Mouse (Mus musculus) heart, postnatal 0 days (tissue): ENCODE data around the gene Lrrc8c. TPM values are rescaled to one million over a fixed set of nuclear protein-coding genes. Genes with fewer than 3 reads are reported as not detected.

Experiments
- ATAC-seq: fragments of 200-750 bp; cut with Nextera tagmentation; 2 replicates; pipeline ENCODE4 v1.8.0; 2017; ENCODE audit warnings: low read depth, moderate number of reproducible peaks, moderate library complexity; ENCODE audit not compliant: insufficient read depth
- DNase-seq: peaks from one replicate; pipeline ENCODE4 v3.0.0-alpha.2; 2016; ENCODE audit warnings: low spot score
- H3K27ac ChIP-seq: fragments of 300-500 bp; sonication (generic); 2 replicates; pipeline ENCODE4 v1.5.1; 2014; ENCODE audit warnings: low read depth, mild to moderate bottlenecking
- H3K27me3 ChIP-seq: fragments of 300-500 bp; sonication (generic); 2 replicates; pipeline ENCODE4 v1.6.1; 2014; ENCODE audit warnings: low read length, mixed read lengths; ENCODE audit not compliant: control insufficient read depth, insufficient read depth
- H3K36me3 ChIP-seq: fragments of 300-500 bp; sonication (generic); replicated peaks from 2 replicates; pipeline ENCODE4 v1.6.1; 2014; ENCODE audit warnings: low read length, mixed read lengths; ENCODE audit not compliant: control insufficient read depth, insufficient read depth
- H3K4me1 ChIP-seq: fragments of 300-500 bp; sonication (generic); 2 replicates; pipeline ENCODE4 v1.6.1; 2014; ENCODE audit warnings: antibody characterized with exemption; ENCODE audit not compliant: control insufficient read depth, insufficient read depth
- H3K4me2 ChIP-seq: fragments of 300-500 bp; sonication (generic); 2 replicates; pipeline ENCODE4 v1.6.1; 2014; ENCODE audit warnings: low read depth, mild to moderate bottlenecking, low read length, moderate library complexity
- H3K4me3 ChIP-seq: fragments of 300-500 bp; sonication (generic); 2 replicates; pipeline ENCODE4 v1.5.1; 2014; ENCODE audit warnings: low read depth, low read length
- H3K9ac ChIP-seq: fragments of 300-500 bp; sonication (generic); replicated peaks from 2 replicates; pipeline ENCODE4 v1.6.1; 2014; ENCODE audit warnings: low read depth, low read length, mixed read lengths
- H3K9me3 ChIP-seq: fragments of 300-500 bp; sonication (generic); replicated peaks from 2 replicates; pipeline ENCODE4 v1.6.1; 2016; ENCODE audit warnings: low read length; ENCODE audit not compliant: control insufficient read depth
- CTCF ChIP-seq: IDR thresholded peaks from 2 replicates; pipeline ENCODE4 v1.5.1; 2016; ENCODE audit warnings: antibody characterized with exemption, control low read depth, low read depth
- EP300 ChIP-seq: IDR thresholded peaks from 2 replicates; pipeline ENCODE4 v1.6.1; 2016; ENCODE audit warnings: antibody characterized with exemption, low read depth
- WGBS: fragments of 180-500 bp; shearing (Covaris S2); extraction: QIAGEN DNeasy Blood & Tissue Kit; methylation state at CpG from one replicate; pipeline ENCODE4 v1.1.7; 2014; 5-methylcytosine and 5-hydroxymethylcytosine counted together
- polyA plus RNA-seq: library from polyadenylated mRNA; unstranded; fragments of >200 nt; fragmentation: Nextera tagmentation; extraction: Ambion mirVana; gene quantifications from 2 replicates; pipeline ENCODE4 v1.2.1, GENCODE M21; 2015
- total RNA-seq: library from RNA; depleted of rRNA; stranded (reverse); fragments of >200 nt; gene quantifications from 2 replicates; pipeline ENCODE4 v1.2.3, GENCODE M21; 2014; ENCODE audit warnings: low replicate concordance

Lrrc8c gene
- total and polyA plus RNA-seq, 2 experiments from 2014 or later: 5.0 to 14.9 TPM

DNA sequence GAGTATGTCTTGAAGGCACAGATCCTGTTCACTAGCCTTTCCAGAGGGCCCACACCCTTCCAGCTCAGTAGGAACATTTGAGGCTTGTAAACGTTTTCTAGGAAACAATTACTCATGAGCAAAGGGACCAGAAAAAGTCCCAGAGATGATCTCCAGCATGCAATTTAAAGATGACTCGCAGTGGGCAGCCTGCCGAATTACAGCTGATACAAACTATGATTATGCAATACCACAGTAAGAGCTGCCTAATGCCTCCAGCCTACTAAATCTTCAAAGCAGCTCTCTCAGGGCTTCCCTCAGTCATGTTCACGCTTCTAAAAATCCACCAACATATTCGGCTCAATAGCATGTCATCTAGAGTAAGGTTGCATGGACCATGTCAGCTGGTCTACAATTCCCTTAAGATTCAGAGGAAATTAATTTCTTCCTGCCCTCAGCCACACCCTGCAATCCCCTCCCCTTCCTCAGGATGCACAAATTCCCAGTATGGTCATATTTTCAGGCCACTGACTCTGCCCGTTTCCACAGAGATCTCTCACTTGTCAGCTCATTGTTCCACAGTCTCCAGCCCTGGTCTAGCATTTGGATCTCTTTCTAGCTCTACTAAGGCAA, 101.4 kb downstream of the Lrrc8c start:
- Histone ChIP-seq H3K4me3 (no peak overlapping the region), H3K9ac (no peak overlapping the region), H3K4me1 (0 out of 2 replicates have a peak, but pooled peaks cover 11% of the 10 kb centered on the region), H3K27me3 (no peaks in the 10 kb centered on the region), H3K4me2 (no peak overlapping the region), H3K36me3 (no peaks in the 10 kb centered on the region), H3K27ac (peak overlapping the region; percentile 69), H3K9me3 (no peaks in the 10 kb centered on the region)
- 47% methylated on average over 6 of the region's 6 CpGs for WGBS
- no peak for TF ChIP-seq CTCF
- TF ChIP-seq EP300: peak; percentile 44; the same call in 1 of the 2 replicates
- ATAC-seq (peak; percentile 57), DNase-seq (peak; percentile 40)

DNA sequence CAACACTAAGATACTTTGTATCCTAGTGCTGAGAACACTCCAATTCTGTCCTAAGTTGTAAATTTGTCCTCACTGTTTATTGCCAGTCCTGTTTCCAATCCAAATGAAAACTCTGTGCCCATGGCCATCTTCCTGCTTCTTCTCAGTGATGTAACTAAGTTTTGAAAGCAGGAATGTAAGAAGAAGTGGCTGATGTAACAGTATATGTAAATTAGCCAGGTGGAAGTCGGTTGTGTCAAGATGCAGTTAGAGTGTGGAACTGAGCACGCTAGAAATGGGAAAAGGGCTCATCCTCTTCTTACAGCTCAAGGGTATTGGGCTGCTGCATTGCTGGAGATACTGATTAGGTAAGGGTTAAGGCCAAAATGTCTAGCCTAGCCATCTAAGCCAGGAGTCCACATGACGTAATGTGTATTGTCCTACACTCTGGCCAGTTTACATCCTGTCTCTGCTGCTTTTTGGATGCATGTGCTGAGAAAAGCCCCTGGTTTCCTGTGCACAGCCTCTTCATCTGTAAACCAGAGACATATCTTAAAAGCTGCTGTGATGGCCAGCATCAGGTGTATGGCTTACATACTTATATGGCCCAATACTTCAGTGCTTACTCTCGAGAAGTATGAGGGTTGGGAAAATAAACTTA, 104.0 kb downstream of the Lrrc8c start:
- H3K9ac ChIP-seq: no peak overlapping the region
- no peaks in the 10 kb centered on the region for H3K9me3 ChIP-seq
- no peak overlapping the region for H3K4me2 ChIP-seq
- ATAC-seq: no peak
- WGBS: 46% methylated on average over 4 of the region's 4 CpGs
- H3K4me1 ChIP-seq: 0 out of 2 replicates have a peak, but pooled peaks cover 12% of the 10 kb centered on the region
- H3K27ac ChIP-seq: peak overlapping the region; percentile 67
- TF ChIP-seq EP300 (no peak), CTCF (no peak)
- no peak overlapping the region for H3K4me3 ChIP-seq
- no peaks in the 10 kb centered on the region for H3K27me3 ChIP-seq
- DNase-seq: no peak
- H3K36me3 ChIP-seq: no peaks in the 10 kb centered on the region

DNA sequence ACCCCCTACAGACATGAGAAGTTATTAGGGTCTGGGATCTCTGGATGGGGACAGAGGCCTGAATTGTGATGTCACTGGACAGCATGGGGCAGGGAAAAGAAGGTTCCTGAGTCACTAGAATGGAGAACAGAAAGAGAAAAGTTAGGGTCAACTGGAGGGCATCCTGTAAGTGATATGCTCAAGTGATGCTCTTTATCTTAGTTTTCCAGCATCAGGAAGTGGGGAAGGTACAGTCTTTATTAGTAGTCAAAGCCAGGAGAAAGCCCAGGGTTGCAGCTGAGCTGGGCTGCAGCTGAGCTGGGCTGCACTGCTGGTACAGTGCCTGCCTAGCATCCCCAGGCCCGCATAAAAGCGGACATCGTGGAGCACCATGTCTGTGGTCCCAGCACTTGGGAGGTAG, 105.1 kb downstream of the Lrrc8c start:
- no peaks in the 10 kb centered on the region for H3K27me3 ChIP-seq
- peak overlapping the region; percentile 67 for H3K27ac ChIP-seq
- WGBS: 85% methylated on average over 3 of the region's 3 CpGs
- H3K9ac ChIP-seq: no peak overlapping the region
- H3K4me2 ChIP-seq: no peak overlapping the region
- DNase-seq (no peak), ATAC-seq (no peak)
- 0 out of 2 replicates have a peak, but pooled peaks cover 12% of the 10 kb centered on the region for H3K4me1 ChIP-seq
- no peaks in the 10 kb centered on the region for H3K9me3 ChIP-seq
- no peaks in the 10 kb centered on the region for H3K36me3 ChIP-seq
- TF ChIP-seq CTCF: no peak
- TF ChIP-seq EP300: no peak
- H3K4me3 ChIP-seq: no peak overlapping the region

DNA sequence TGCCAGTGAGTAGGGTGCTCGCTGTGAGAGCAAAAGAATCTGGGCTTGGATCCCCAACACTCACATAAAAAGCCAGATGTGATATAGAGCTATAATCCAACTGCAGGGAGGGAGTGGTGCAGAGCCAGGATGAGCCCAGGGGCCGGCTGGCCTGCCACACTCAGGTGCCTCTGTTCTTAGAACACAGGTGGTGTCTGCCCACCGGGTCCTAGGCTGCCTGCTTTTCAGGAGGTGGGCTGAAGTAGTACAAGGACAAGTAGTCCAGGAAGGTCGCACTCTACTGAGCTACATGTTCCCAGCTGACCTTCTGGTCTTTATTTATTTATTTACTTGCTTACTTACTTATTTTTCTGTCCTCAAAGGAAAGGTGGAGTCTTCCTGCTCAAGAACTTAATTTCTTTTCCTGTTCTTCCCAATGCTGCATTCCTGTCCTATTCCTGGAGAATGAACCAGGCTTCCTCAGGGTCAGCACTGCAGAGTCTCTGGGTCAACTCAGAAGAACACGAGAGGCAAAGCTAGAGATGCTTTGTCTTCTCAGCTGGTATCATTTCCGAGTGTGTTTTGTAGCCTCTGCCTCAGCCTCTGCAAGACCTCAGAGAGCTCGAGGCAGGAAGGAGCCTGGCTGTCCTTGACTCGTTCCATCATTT, 106.4 kb downstream of the Lrrc8c start:
- 52% methylated on average over 8 of the region's 8 CpGs for WGBS
- ATAC-seq: peak; percentile 49

DNA sequence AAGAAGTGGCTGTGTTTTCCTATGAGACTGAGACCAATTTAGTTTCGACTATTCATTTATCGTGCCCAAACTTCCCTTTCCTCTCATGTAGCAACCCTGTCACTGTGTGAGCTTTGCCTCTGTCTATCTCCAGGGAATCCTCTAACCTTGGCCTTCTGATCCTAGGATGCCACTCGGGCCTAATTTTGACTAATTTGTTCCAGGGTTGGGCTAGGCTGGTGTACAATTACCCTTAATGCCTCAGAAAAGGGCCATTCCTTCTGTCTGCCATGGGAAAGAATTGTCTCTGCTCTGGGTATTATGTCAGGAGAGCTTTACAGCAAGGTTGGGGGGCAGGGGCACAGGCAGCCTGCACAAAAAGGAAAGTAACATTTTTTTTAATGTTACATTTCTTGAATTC, 107.2 kb downstream of the Lrrc8c start:
- Histone ChIP-seq H3K4me2 (no peak overlapping the region), H3K27ac (peak overlapping the region; percentile 67), H3K4me3 (no peak overlapping the region), H3K9ac (no peak overlapping the region), H3K9me3 (no peaks in the 10 kb centered on the region), H3K27me3 (no peaks in the 10 kb centered on the region), H3K4me1 (0 out of 2 replicates have a peak, but pooled peaks cover 12% of the 10 kb centered on the region), H3K36me3 (no peaks in the 10 kb centered on the region)
- TF ChIP-seq CTCF (no peak), EP300 (no peak)
- ATAC-seq: no peak
- 52% methylated on average over 3 of the region's 3 CpGs for WGBS
- DNase-seq: no peak

More for the DNA sequence above, 106.4 kb downstream of the Lrrc8c start:
- DNase-seq: no peak
- peak overlapping the region; percentile 67 for H3K27ac ChIP-seq
- no peaks in the 10 kb centered on the region for H3K36me3 ChIP-seq
- TF ChIP-seq CTCF: no peak
- peak; percentile 57; the same call in 1 of the 2 replicates for TF ChIP-seq EP300
- H3K27me3 ChIP-seq: no peaks in the 10 kb centered on the region
- no peak overlapping the region for H3K9ac ChIP-seq
- 0 out of 2 replicates have a peak, but pooled peaks cover 12% of the 10 kb centered on the region for H3K4me1 ChIP-seq
- H3K9me3 ChIP-seq: no peaks in the 10 kb centered on the region
- H3K4me3 ChIP-seq: no peak overlapping the region
- H3K4me2 ChIP-seq: no peak overlapping the region
